Mouse (Mus musculus) kidney, adult 8-10 months (tissue): ENCODE measurements around the gene Prkn.

Experiments used
- DNase-seq, 2 experiments: peaks; one replicate each; pipeline ENCODE4 v3.0.0; 2022

The Prkn gene

GRCm38 (mm10) chr17:11767301-11767700, 927.1 kb downstream of the Prkn start:
- no peak for DNase-seq

- no peak for DNase-seq
Measured at GRCm38 (mm10) chr17:11768345-11768744, 928.2 kb downstream of the Prkn start.

DNA sequence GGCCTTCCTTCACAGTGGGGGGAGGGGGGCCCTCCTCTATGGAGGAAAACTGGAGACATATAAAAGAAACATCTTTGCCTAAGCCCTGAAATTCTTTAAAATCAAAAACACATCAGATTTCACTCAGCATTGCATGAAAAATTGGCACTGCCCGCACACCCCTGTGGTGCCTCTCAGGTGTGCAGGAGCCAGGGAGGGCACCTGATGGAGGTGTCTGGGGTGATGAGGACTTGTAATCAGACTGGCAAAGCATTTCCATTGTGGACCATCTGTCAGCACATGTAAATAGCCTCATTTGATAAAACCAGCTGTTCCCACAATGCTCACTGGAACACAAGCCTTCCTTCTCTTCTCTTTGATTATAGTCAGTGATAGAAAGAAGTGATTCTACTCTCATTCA, 928.8 kb downstream of the Prkn start:
- DNase-seq: no peak

DNA sequence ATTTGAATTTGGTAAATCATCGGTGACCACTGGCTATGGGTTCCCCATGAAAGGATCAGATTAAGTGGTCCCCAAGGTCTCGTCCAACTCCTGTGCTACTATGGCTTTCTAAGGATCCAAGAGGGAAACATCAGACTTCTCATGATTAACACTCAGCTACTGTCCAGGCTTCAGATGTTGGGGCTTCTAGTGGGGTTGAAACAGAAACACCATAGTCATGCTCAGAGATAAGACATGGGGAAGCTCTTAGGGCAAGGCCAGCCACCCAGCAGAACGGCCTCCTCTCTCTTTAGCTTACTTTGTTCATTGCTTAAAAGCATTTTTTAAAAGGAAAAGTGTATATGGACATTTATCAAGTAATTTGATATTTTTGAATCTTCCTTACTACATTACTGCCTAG, 929.3 kb downstream of the Prkn start:
- no peak for DNase-seq

GRCm38 (mm10) chr17:11779547-11779946, 939.4 kb downstream of the Prkn start:
- DNase-seq: no peak

DNA sequence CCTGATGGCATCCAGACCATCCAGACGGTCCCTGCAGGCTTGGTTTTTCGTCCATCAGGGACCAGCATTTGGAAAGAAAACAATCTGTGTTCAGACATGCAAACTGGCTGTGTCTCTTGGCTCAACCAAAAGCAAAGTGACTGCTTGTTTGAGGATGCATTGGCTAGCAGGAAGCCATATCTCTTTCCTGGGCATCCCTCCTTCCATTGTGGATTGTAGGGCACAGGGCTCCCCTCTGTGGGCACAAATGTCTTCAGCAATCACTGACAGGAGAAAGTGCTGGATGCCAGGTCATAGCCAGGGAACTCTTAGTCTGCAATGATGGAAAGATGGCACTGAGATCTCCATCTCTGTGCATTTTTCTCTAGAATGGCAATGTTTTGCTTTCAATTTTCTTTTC, 939.8 kb downstream of the Prkn start:
- no peak for DNase-seq

DNA sequence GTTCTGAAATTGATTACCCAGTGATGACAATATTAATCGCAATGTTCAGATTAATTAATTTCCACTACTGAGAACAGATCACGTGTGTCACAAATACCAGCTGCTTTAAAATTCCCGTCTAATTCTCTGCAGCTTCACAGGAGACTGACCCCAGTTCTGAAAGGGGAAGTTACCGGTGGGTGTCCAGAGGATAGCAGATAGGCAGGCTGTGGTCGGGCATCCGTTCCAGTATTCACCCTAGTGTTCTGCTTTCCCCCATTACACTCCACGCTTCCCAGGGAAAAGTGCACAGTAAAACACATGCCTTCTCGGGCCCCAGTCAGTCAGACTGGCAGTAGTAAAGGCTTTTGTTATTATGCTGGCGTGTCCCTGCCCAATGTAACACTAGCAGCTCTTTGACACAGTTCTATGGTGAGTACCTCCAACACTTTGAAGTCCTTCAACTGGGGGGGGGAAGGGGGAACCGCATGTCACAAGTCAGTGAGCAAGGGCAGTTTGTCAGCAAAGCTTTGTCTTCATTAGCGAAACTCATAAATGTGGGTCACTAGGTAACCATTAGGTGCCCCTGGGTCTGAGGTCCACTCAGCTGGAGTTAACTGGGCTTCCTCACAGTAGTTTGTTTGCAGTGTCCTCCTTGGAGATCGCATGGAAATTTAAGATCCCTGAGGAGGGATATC, 940.8 kb downstream of the Prkn start:
- DNase-seq: peak; percentile 29 to 41

DNA sequence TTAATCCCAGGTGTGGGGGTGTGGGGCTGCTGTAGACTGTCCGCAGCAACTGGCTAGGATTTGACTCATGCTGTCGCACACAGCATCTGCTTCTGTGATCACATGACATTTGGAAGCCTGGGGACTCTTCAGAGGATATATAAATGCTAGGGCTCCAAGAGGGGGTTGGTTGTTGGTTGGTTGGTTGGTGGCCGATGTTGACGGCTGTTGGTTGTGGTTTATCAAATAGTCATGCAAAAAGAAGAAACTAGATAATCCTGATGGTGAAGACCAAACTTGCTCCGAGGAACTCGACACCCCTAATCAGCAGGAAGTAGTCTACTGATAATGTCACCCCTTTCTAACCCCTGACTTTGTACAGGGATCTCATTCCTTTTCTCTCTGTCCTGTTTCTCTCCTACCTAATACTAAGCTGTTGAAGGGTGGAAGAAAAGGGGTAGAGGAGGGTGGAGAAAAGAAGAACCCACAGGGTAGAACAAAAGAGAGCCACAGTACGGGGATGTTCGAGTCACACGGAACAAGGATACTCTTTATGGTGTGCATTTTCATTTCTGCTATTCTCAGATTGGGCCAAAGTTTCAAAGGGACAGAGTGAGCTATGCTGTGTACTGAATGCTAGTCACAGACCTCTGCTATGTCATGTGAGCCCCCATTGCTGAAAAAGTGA, 948.2 kb downstream of the Prkn start:
- no peak for DNase-seq

- no peak for DNase-seq
Measured at GRCm38 (mm10) chr17:11795979-11796378, 955.8 kb downstream of the Prkn start.

- no peak for DNase-seq
Measured at GRCm38 (mm10) chr17:11801226-11801625, 961.0 kb downstream of the Prkn start.

DNA sequence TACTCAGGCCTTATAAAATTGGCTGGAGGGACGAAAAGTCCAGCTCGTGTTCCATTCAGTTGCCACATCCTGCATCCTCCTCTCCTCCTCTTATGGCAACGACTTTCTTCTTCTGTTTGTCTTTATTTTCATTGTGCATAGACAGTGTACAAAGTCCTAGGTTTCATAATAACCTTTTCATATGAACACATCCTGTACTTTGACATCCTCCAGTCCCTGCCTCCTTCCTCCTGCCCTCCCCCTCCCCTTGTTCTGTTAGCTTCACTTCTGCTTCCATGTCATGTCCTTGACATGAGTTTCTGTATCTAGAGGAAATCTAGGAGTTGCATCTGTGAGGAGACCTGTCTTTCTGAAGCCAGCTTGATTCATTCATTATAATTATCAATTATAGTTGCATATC, 967.1 kb downstream of the Prkn start:
- DNase-seq: no peak

DNA sequence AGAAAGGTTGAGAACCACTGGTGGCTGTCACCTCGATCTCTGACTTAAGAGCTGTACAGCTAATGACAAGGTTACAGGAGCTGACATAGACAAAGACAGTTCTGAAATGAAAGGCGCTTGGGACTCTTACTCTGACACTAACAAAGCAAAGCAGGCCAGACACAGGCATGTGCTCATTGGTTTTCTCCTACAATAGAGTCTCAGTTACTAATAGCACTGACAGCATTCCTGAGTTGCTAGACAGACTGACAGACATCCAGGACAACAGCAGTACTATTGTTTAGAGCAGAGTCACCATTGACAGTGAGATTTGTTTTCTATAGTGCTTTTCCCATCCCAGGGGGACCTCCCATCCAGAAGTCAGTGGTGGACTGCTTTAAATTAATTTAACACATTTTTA, 977.7 kb downstream of the Prkn start:
- no peak for DNase-seq

DNA sequence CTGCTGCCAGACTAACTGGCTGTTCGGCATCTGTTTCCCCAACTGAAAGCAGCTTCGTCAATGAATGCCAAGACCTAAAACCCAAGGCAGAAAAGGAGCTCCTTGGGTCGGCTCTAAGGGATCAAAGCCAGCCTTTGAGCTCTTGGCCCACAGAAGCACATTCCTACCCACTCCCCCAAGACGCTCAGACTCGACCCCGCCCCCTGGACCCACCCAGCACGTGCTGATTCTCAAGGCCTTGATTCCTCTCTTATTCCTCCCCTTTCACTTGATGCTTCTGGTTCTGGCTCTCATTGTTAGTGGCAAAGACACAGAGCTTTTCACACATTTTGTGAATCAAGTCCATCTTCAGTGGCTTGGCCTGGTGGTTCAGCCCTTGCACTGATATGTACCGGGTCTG, 979.3 kb downstream of the Prkn start:
- no peak for DNase-seq

DNA sequence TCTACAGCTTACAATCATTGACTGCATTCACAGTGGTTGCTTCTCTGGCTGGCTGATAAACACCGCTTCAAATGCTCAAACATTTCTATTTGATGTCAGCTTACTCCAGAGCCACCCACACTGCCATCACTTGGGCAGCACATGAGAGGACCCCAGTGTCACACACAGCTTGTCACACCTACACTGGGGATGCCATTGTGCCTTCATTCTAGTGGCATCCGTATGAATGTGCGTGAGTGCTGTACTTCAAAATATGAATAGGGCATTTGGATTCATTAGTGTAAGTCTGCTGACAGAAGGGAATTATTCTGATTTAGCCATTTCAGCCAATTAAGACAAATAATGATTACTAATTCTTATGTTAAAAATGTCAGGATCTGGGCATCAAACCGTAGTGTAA, 980.6 kb downstream of the Prkn start:
- no peak for DNase-seq

DNA sequence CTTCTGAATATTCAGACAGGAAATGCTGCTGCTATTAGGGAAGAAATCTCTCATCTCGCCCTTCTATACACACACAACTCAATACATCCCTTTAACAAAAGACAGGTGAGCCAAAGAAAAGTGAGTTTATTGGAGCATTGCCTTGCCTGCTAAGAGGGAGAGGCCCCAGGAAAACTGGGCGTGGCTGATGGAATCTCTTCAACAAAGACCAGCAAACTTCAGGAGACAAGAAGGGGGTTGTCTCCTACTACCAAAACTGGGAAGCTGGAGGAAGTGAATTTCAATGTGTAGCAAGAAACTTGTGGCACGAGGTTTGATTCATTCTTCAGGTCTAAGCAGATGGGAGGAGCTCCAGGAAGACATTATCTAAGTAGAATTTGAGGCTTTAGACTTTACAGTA, 989.3 kb downstream of the Prkn start:
- no peak for DNase-seq

GRCm38 (mm10) chr17:11837121-11837520, 996.9 kb downstream of the Prkn start:
- no peak for DNase-seq

DNA sequence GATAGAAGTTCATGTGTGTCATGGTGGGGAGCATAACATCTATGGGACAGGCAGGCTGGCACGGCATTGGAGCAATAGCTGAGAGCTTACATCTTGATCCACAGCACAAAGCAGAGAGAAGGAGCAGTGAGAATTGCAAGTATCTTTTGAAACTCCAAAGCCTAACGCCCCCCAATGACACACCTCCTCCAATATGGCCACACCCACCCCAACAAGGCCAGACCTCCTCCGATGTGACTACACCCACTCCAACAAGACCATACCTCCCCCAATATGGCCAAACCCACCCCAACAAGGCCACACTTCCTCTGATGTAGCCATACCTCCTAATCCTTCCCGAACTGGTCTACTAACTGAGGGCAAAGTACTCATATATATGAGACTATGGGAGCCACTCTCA, 1004.3 kb downstream of the Prkn start:
- no peak for DNase-seq

GRCm38 (mm10) chr17:11844989-11845388, 1004.8 kb downstream of the Prkn start:
- DNase-seq: no peak

DNA sequence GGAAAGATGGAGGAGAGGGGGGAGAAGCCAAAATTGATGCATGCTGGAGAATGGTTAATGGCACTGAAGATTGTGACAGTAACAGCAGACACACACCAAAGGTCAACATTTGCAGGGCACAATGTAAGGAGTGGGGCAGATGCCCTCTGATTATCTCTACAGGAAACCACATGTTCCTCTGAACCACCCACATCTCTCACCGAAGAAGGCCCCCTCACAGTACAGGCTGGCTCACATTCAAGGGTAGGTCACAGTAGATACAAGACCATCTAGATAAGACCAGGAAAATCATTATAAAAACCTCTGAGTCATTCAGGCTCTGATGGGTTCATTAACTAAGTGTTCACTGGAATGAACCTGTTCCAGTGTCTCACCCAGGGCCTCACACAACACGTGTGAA, 1005.3 kb downstream of the Prkn start:
- DNase-seq: no peak

- peak; percentile 23 to 38 for DNase-seq
Measured at GRCm38 (mm10) chr17:11854571-11854970, 1014.4 kb downstream of the Prkn start.

GRCm38 (mm10) chr17:11858772-11859405, 1018.7 kb downstream of the Prkn start:
- DNase-seq: no peak

- DNase-seq: no peak
Measured at GRCm38 (mm10) chr17:11861178-11861577, 1021.0 kb downstream of the Prkn start.

- DNase-seq: no peak
Measured at GRCm38 (mm10) chr17:11862360-11862759, 1022.2 kb downstream of the Prkn start.

DNA sequence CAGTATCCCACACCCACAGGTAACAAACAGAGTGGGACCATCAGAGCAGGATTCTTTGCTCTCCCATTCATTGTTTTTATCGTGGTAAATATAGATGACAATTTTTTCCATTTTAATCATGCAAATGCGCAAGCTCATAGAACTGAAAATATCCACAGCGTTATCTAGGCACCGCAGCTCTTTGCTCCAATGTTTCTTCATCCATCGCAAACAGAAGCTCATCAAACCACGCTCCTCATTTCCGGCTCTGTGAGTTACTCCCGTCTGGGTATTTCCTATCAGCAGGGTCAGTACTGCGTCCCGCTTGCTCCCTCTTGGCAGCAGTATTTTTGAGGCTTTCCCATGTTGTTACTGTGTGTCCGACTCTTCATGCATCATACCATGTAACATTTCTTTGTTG, 1022.8 kb downstream of the Prkn start:
- DNase-seq: no peak
